Mouse (Mus musculus) left cerebral cortex, postnatal 25 days (tissue): ENCODE measurements around the gene Gm340. TPM values are rescaled to one million over a fixed set of nuclear protein-coding genes. Genes with fewer than 3 reads are reported as not detected.

ENCODE experiments used
- DNase-seq, 2 experiments: peaks; one replicate each; pipeline ENCODE4 v3.0.0; 2022; ENCODE audit warnings: low spot score in 2 of 2, mixed read lengths in 1 of 2
- intact Hi-C: fragments of 180-260 bp; cut with DNase I; formaldehyde crosslinking; loops from one replicate; pipeline ENCODE4 v1.15.1; 2025
- microRNA-seq, 2 experiments: library from miRNA; unstranded; fragments of <30 nt; microRNA quantifications; one replicate each; pipeline ENCODE4 v1.2.0; 2022
- total RNA-seq, 2 experiments: library from RNA; stranded (reverse); gene quantifications; 2 replicates each; pipeline ENCODE4 v1.2.3; 2021

The Gm340 gene
- total RNA-seq, 2 experiments from 2014 or later: 12.5 to 14.2 TPM

DNA sequence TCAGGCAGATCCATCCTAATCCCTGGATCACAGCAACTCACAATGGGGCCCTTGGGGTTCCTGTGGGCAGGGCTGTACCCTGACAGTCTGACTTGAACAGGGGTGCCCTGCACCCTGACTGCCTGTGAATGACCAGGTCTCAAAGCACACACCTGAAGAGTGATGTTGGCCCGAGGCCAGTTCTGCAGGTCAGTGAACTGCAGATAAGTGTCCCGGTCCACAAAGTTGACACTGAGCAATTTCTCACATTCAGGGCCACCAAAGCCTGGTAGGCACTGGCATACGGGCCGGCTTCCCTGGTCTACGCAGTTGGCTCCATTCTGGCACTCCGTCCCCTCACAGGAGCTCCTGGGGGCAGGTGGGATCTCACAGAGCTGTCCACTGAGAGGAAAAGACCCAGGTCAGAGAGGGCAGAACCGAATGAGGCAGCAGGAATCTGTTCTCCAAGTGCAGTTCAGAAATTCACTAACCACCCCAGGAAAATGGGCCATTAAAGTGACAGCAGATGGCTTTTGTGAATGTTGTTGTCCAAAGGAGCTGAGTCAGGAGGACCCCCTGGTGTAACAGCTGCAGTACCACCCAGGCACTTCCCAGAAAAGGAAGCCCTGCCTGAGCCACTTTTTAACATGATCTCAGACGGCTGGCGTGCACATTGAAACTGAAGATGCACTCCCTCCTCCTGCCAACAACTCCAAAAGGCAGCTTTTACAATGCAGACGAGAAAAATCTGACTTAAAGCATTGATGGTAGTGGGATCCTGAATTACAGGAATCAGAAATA, 24.2 kb downstream of the Gm340 start:
- intact Hi-C loops: no loop called here
- peak in 1 of 2 experiments; percentile 78 for DNase-seq

- intact Hi-C loops: loop anchor here (10.0 kb wide), 1 partner anchor 297 kb away; no protein-coding TSS in a partner anchor
Measured at GRCm38 (mm10) chr19:41611683-41612082, 29.5 kb downstream of the Gm340 start.

GRCm38 (mm10) chr19:41613325-41614087, 31.3 kb downstream of the Gm340 start:
- intact Hi-C loops: loop anchor here (10.0 kb wide), 1 partner anchor 299 kb away; no protein-coding TSS in a partner anchor

More at GRCm38 (mm10) chr19:41611683-41612082, 29.5 kb downstream of the Gm340 start:
- no peak for DNase-seq

GRCm38 (mm10) chr19:41615606-41616224, 33.5 kb downstream of the Gm340 start:
- intact Hi-C loops: loop anchor here (10.0 kb wide), 1 partner anchor 301 kb away; no protein-coding TSS in a partner anchor

More at GRCm38 (mm10) chr19:41613325-41614087, 31.3 kb downstream of the Gm340 start:
- peak in 1 of 2 experiments; percentile 32 for DNase-seq

DNA sequence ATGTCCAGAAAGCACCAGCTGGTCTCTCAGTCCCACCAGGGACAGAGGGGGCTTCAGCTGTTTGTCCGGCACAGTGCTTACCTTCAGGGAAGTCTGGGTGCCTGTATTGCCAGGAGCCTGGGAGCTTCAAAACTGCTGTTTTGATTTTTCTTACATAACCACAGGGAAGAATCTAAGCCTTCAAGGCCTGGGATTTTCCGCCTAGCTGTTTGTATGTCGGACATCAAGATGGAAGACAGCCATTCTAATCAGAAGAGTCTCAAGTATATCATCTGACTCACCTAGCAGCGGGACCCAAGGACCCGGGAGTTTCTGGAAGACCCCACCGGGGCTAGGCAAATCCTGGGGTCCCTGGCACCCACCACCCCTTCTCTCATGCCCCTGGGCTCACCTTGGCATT, 34.1 kb downstream of the Gm340 start:
- intact Hi-C loops: loop anchor here (10.0 kb wide), 1 partner anchor 301 kb away; no protein-coding TSS in a partner anchor
- no peak for DNase-seq

More at GRCm38 (mm10) chr19:41615606-41616224, 33.5 kb downstream of the Gm340 start:
- no peak for DNase-seq

GRCm38 (mm10) chr19:41617102-41617501, 34.9 kb downstream of the Gm340 start:
- no peak for DNase-seq
- intact Hi-C loops: loop anchor here (10.0 kb wide), 1 partner anchor 302 kb away; no protein-coding TSS in a partner anchor

DNA sequence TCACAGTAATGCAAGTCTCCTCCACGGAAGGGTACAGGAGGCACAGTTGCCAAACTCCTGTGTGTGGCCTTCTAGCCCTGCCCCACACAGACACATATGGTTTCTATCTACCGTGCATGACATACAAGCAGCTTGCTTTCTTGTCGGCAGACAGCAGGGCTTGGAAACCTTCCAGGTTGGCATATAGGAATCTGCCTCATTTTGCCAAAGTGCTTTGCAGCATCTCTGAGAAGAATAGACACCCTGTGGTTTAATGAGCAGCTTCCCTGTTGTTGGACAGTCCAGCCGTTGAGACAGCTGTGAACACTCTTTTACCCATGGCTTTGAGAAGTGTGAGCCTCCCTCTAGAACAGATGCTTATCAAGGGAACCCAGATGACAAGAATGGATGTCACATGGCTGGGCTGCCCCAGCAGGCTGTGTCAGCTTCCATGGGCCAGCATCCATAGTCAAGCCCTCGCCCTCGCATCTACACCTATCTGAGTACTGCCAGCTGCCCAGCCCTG, 36.0 kb downstream of the Gm340 start:
- intact Hi-C loops: loop anchor here (10.0 kb wide), 1 partner anchor 303 kb away; no protein-coding TSS in a partner anchor
- DNase-seq: peak; percentile 30 to 48

DNA sequence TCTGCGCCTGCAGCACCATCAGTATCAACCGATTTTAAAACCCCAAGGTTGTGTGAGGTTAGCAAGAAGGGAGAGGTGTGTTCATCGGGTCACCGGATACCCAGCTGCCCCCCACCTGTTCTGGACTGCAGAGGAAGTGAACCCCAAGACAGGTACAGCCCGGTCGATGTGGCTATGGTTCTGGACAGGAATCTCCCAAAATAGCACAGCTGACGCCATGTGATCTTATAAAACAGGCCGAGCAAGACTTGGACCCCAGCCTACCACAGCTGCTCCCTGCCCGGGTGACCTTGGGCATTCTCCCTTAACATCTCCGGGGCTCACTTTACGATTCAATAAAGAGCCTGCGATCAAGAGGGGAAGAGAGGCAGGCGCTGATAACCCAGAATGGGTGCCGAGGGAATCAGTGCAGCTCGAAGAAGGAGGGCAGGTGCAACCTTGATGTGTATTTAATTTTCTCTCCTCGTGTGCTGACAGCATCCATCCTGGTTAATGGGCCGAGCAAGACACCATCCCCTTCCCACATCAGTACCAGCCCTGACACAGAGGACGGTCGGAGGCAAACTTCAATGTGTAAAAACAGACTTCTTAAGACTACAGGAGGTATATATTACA, 36.7 kb downstream of the Gm340 start:
- intact Hi-C loops: loop anchor here (10.0 kb wide), 1 partner anchor 304 kb away; no protein-coding TSS in a partner anchor
- DNase-seq: no peak

- intact Hi-C loops: loop anchor here (10.0 kb wide), 1 partner anchor 536 kb away; no protein-coding TSS in a partner anchor
- no peak for DNase-seq
Measured at GRCm38 (mm10) chr19:41620366-41621092, 38.4 kb downstream of the Gm340 start.

DNA sequence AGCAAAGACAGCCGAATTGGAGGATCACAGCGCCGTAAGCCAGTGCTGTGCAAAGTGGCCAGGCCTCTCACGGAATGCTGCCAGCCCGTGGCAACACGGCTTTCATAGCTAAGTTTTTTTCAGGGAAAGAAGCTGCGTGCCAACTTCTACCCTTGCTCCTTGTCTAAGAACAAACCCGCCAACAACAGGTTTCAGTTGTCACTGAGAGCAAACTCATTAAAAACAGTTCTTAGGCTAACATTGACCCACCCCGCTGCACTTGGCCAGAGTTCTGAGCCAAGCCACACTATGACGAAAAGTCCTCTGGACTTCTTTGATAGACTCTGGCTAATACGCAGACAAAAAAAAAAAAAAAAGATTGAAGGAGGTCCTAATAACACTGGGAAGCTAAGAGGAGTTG, 46.8 kb downstream of the Gm340 start:
- intact Hi-C loops: loop anchor here (1.0 to 10.0 kb wide), 2 partner anchors 135 to 544 kb away; no protein-coding TSS in a partner anchor
- no peak for DNase-seq

DNA sequence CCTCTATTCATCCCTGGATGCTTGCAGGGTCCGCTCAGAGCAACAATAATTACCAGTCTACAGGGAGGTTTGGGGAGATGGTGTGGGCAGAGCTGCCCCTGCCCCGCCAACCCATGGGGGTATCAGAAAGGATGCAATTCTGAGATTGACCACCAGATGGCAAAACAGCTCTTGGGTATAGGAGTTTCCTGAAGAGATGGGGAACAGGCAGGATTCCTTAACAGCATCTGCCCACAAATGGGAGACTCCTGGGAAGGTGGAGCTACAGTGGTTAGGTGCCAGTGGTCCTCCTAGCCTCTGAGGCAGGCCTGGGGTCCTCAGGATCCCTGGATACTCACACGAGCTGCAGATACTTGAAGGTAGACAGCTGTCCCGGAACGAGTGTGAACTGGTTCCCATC, 47.4 kb downstream of the Gm340 start:
- peak; percentile 54 to 72 for DNase-seq
- intact Hi-C loops: loop anchor here (1.0 to 10.0 kb wide), 2 partner anchors 135 to 545 kb away; no protein-coding TSS in a partner anchor

DNA sequence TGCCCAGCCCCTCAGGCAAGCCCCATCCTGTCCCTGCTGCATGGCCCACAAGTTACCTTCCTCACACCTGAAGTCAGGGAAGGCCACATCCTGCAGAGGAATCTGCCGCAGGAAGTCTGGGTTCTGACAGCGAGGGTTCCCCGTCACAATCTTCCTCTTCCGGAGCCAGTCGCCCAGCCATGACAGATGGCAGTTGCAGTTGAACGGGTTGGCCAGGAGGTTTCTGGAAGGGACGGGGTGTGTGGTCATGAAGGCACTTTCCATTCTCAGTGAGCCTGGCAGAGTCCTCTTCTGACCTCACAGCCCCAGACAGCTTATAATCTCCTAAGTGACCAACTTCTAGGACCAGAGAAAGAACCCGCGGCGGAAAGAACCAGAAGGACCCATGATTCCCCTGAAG, 51.9 kb downstream of the Gm340 start:
- DNase-seq: no peak
- intact Hi-C loops: no loop called here

DNA sequence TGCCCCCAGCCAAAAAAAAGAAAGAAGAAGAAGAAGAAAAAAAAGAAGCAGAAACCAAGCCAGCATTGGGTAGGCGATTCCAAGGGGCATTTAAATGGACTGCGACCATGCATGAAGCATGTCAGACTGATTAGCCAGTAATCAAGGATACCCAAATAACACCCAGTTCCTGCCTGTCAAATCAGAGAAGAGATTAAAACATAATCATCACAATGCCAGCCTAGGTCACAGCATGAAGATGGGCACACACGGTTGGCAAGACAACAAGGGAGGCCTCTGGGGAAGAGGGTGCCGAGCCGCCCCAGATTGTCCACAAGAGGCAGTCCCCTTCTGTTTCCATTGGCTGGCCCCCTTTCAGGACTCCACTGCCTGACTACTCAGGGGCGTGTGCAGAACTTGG, 52.8 kb downstream of the Gm340 start:
- DNase-seq: no peak
- intact Hi-C loops: no loop called here

Small RNA genes within 50 kb of the gene (microRNA-seq; reads per million reads assigned to microRNA genes)
- 0 to 0.34 reads per million in 2 experiments for gene Mir8091

Other genes with a start within 250 kb of the Gm340 start
- 1 to 10 TPM; 1.8 to 3.0 TPM for gene Pik3ap1, start 197.3 kb upstream of the Gm340 start, total RNA-seq
- gene Lcor, start 99.7 kb upstream of the Gm340 start, total RNA-seq: 10 to 100 TPM; 19.5 to 19.8 TPM
- 10 to 100 TPM; 46.4 to 49.8 TPM for gene Slit1, start 161.3 kb downstream of the Gm340 start, total RNA-seq
- gene Arhgap19, start 219.7 kb downstream of the Gm340 start, total RNA-seq: 1 to 10 TPM; 2.7 to 3.7 TPM
- gene Frat1, start 247.6 kb downstream of the Gm340 start, total RNA-seq: 10 to 100 TPM; 14.2 to 15.2 TPM